Mouse (Mus musculus): ENCODE measurements at regions not wholly inside any gene's neighbourhood (a gene's known extent, or its start where the extent isn't known, plus 50 kb on each side); places are given as distances from the start of the nearest gene placed in this dataset.

- Histone ChIP-seq H3K36me3 (ENCODE audit: control insufficient read depth, insufficient read depth) (no peaks in the 10 kb centered on the region), H3K4me2 (ENCODE audit: low read depth) (no peak overlapping the region), H3K27me3 (ENCODE audit: control insufficient read depth, insufficient read depth, insufficient read length) (no peaks in the 10 kb centered on the region), H3ac (ENCODE audit: control insufficient read depth, insufficient read length) (no peak overlapping the region), H3K79me2 (ENCODE audit: control insufficient read depth, insufficient read depth) (no peaks in the 10 kb centered on the region), H3K4me3 (no peak overlapping the region)
- TF ChIP-seq MYOG (IDR thresholded peaks at IDR 0.05; ENCODE audit: control insufficient read depth in 1 of 3, insufficient read depth in 1 of 3, insufficient read length in 2 of 3, low read depth in 2 of 3) (no peak), POLR2A (IDR thresholded peaks at IDR 0.05; ENCODE audit: insufficient read length, low read depth) (no peak), MAX (IDR thresholded peaks at IDR 0.05; ENCODE audit: low read depth) (no peak)
Measured at GRCm38 (mm10) chr9:83043790-83044189, 68.5 kb upstream of the Phip start.

- no peak for TF ChIP-seq REST (IDR thresholded peaks at IDR 0.05; ENCODE audit: insufficient read depth, insufficient read length)
- no peak for TF ChIP-seq SRF (IDR thresholded peaks at IDR 0.05; ENCODE audit: control insufficient read depth, insufficient read length, low read depth)
- TF ChIP-seq USF1 (IDR thresholded peaks at IDR 0.05; ENCODE audit: low read depth) = no peak
- TF ChIP-seq MAX (IDR thresholded peaks at IDR 0.05; ENCODE audit: low read depth) = no peak
- no peak for TF ChIP-seq POLR2A (IDR thresholded peaks at IDR 0.05; ENCODE audit: insufficient read length, low read depth)
- no peak for TF ChIP-seq CEBPB (IDR thresholded peaks at IDR 0.05; ENCODE audit: insufficient read depth, poor library complexity, severe bottlenecking)
- TF ChIP-seq MYOD1 (IDR thresholded peaks at IDR 0.05; ENCODE audit: control insufficient read depth in 1 of 3, insufficient read length in 2 of 3, low read depth in 2 of 3) = no peak
- TF ChIP-seq TCF3 (IDR thresholded peaks at IDR 0.05; ENCODE audit: insufficient read length, low read depth) = no peak
- no peak for TF ChIP-seq TCF12 (IDR thresholded peaks at IDR 0.05; ENCODE audit: insufficient read depth, poor library complexity, severe bottlenecking)
- TF ChIP-seq E2F4 (IDR thresholded peaks at IDR 0.05; ENCODE audit: insufficient read depth) = no peak
- no peak for TF ChIP-seq MYOG (IDR thresholded peaks at IDR 0.05; ENCODE audit: control insufficient read depth in 1 of 3, insufficient read depth in 1 of 3, insufficient read length in 2 of 3, low read depth in 2 of 3)
- no peak for TF ChIP-seq POLR2AphosphoS2 (IDR thresholded peaks at IDR 0.05; ENCODE audit: insufficient read length, low read depth)
- Histone ChIP-seq H3K36me3 (ENCODE audit: control insufficient read depth, insufficient read depth) (no peaks in the 10 kb centered on the region), H3K4me3 (no peak overlapping the region), H3K4me2 (ENCODE audit: low read depth) (no peak overlapping the region), H3ac (ENCODE audit: control insufficient read depth, insufficient read length) (no peak overlapping the region), H3K27me3 (ENCODE audit: control insufficient read depth, insufficient read depth, insufficient read length) (no peaks in the 10 kb centered on the region), H3K79me2 (ENCODE audit: control insufficient read depth, insufficient read depth) (no peaks in the 10 kb centered on the region)
Measured at GRCm38 (mm10) chr9:83041345-83041744, 66.0 kb upstream of the Phip start.

GRCm38 (mm10) chr9:83040686-83041085, 65.4 kb upstream of the Phip start:
- Histone ChIP-seq H3K4me2 (ENCODE audit: low read depth) (no peak overlapping the region), H3K36me3 (ENCODE audit: control insufficient read depth, insufficient read depth) (no peaks in the 10 kb centered on the region), H3ac (ENCODE audit: control insufficient read depth, insufficient read length) (no peak overlapping the region), H3K4me3 (no peak overlapping the region), H3K79me2 (ENCODE audit: control insufficient read depth, insufficient read depth) (no peaks in the 10 kb centered on the region), H3K27me3 (ENCODE audit: control insufficient read depth, insufficient read depth, insufficient read length) (no peaks in the 10 kb centered on the region)
- no peak for TF ChIP-seq E2F4 (IDR thresholded peaks at IDR 0.05; ENCODE audit: insufficient read depth)
- no peak for TF ChIP-seq TCF3 (IDR thresholded peaks at IDR 0.05; ENCODE audit: insufficient read length, low read depth)
- no peak for TF ChIP-seq USF1 (IDR thresholded peaks at IDR 0.05; ENCODE audit: low read depth)
- TF ChIP-seq SRF (IDR thresholded peaks at IDR 0.05; ENCODE audit: control insufficient read depth, insufficient read length, low read depth) = no peak
- no peak for TF ChIP-seq MAX (IDR thresholded peaks at IDR 0.05; ENCODE audit: low read depth)
- TF ChIP-seq POLR2A (IDR thresholded peaks at IDR 0.05; ENCODE audit: insufficient read length, low read depth) = no peak
- no peak for TF ChIP-seq POLR2AphosphoS2 (IDR thresholded peaks at IDR 0.05; ENCODE audit: insufficient read length, low read depth)
- no peak for TF ChIP-seq TCF12 (IDR thresholded peaks at IDR 0.05; ENCODE audit: insufficient read depth, poor library complexity, severe bottlenecking)
- no peak for TF ChIP-seq REST (IDR thresholded peaks at IDR 0.05; ENCODE audit: insufficient read depth, insufficient read length)
- no peak for TF ChIP-seq MYOG (IDR thresholded peaks at IDR 0.05; ENCODE audit: control insufficient read depth in 1 of 3, insufficient read depth in 1 of 3, insufficient read length in 2 of 3, low read depth in 2 of 3)
- no peak for TF ChIP-seq CEBPB (IDR thresholded peaks at IDR 0.05; ENCODE audit: insufficient read depth, poor library complexity, severe bottlenecking)
- no peak for TF ChIP-seq MYOD1 (IDR thresholded peaks at IDR 0.05; ENCODE audit: control insufficient read depth in 1 of 3, insufficient read length in 2 of 3, low read depth in 2 of 3)

- H3ac ChIP-seq (ENCODE audit: control insufficient read depth, insufficient read length) = no peak overlapping the region
- H3K4me2 ChIP-seq (ENCODE audit: low read depth) = peak overlapping the region; percentile 39
- H3K4me3 ChIP-seq = no peak overlapping the region
- no peaks in the 10 kb centered on the region for H3K27me3 ChIP-seq (ENCODE audit: control insufficient read depth, insufficient read depth, insufficient read length)
- no peaks in the 10 kb centered on the region for H3K79me2 ChIP-seq (ENCODE audit: control insufficient read depth, insufficient read depth)
- TF ChIP-seq CEBPB (IDR thresholded peaks at IDR 0.05; ENCODE audit: insufficient read depth, poor library complexity, severe bottlenecking) = peak; percentile 68; the same call in 1 of the 2 replicates
- TF ChIP-seq POLR2AphosphoS2 (IDR thresholded peaks at IDR 0.05; ENCODE audit: insufficient read length, low read depth) = no peak
- H3K36me3 ChIP-seq (ENCODE audit: control insufficient read depth, insufficient read depth) = no peaks in the 10 kb centered on the region
Measured at GRCm38 (mm10) chr9:83037261-83038119, 62.2 kb upstream of the Phip start.
